Mouse (Mus musculus): ENCODE data around the gene Nfe2.

DNA sequence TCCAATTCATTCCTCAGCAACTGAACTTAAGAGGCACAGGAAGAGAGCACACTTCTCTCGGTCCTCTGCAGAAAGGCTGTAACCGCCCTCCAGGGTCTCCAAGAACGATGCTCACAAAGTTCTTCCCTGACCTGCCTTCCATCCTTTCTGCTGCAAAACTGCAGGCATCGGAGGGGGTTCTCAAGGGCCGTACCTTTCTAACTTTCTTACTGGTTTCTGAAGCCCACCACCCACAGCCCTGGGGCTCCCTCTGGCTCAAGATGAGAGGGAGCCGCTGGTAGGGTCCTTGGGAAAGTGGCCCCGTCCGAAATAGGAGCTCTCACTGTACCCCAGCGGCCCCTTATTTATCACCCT is 46.4 kb upstream of the Nfe2 start:
- TF ChIP-seq CTCF (IDR thresholded peaks at IDR 0.05; ENCODE audit: low read depth, low read length) (no peak), GATA1 (IDR thresholded peaks at IDR 0.05; ENCODE audit: borderline replicate concordance, low read length) (no peak)

Data from G1E (cell line).